Mouse (Mus musculus) heart, adult 8-10 months (tissue): ENCODE results near the gene Lfng. TPM values are rescaled to one million over a fixed set of nuclear protein-coding genes. Genes with fewer than 3 reads are reported as not detected.

Experiments used
- DNase-seq: peaks from one replicate; pipeline ENCODE4 v3.0.0; 2022; ENCODE audit warnings: low spot score
- total RNA-seq, 4 experiments: library from RNA; stranded (reverse); gene quantifications; 2 replicates each; pipeline ENCODE4 v1.2.4; 2022

Gene Lfng
- total RNA-seq, 4 experiments from 2014 or later, result 6.0 to 8.3 (median 6.9) TPM

GRCm38 (mm10) chr5:140661875-140662643 is 54.9 kb downstream of the Lfng start:
- DNase-seq, result no peak

GRCm38 (mm10) chr5:140662741-140663592 is 55.8 kb downstream of the Lfng start:
- DNase-seq, result no peak

GRCm38 (mm10) chr5:140663621-140664180 is 56.6 kb downstream of the Lfng start:
- no peak for DNase-seq

Other genes starting within 250 kb of the Lfng start
- 10 to 100 TPM; 17.1 to 18.4 (median 18.1) TPM for gene Snx8, start 218.1 kb upstream of the Lfng start, total RNA-seq
- 10 to 100 TPM; 93.0 to 97.3 (median 95.6) TPM for gene Eif3b, start 188.0 kb upstream of the Lfng start, total RNA-seq
- not detected for gene Gm4869, start 161.7 kb upstream of the Lfng start, total RNA-seq
- gene Chst12, start 101.8 kb upstream of the Lfng start, total RNA-seq, result 1 to 10 TPM; 3.9 to 5.2 (median 4.6) TPM
- not detected for gene Grifin, start 42.2 kb upstream of the Lfng start, total RNA-seq
- gene Ttyh3, start 41.7 kb downstream of the Lfng start, total RNA-seq, result 10 to 100 TPM in 2 of 4 experiments, 1 to 10 TPM in 2; 8.8 to 11.5 (median 9.9) TPM
- gene Iqce, start 95.1 kb downstream of the Lfng start, total RNA-seq, result 1 to 10 TPM; 4.5 to 7.8 (median 5.6) TPM
- gene Brat1, start 97.7 kb downstream of the Lfng start, total RNA-seq, result 1 to 10 TPM; 6.7 to 8.2 (median 7.8) TPM
- gene Amz1, start 116.8 kb downstream of the Lfng start, total RNA-seq, result under 1 TPM; 0.31 to 0.35 (median 0.34) TPM
- 100 to 1,000 TPM; 124 to 170 (median 134) TPM for gene Gna12, start 223.1 kb downstream of the Lfng start, total RNA-seq